Mouse (Mus musculus) forebrain, embryonic 12.5 days (tissue): ENCODE measurements at regions not wholly inside any gene's neighbourhood (a gene's known extent, or its start where the extent isn't known, plus 50 kb on each side); places are given as distances from the start of the nearest gene placed in this dataset.

Experiments used
- ATAC-seq: fragments of 200-750 bp; cut with Nextera tagmentation; 2 replicates; pipeline ENCODE4 v1.8.0; 2017; ENCODE audit warnings: moderate TSS enrichment; ENCODE audit not compliant: low FRiP score
- H3K27ac ChIP-seq: fragments of 300-500 bp; sonication (generic); 2 replicates; pipeline ENCODE4 v1.5.1; 2016; ENCODE audit warnings: mild to moderate bottlenecking
- H3K27me3 ChIP-seq: fragments of 300-500 bp; sonication (generic); 2 replicates; pipeline ENCODE4 v1.6.1; 2016; ENCODE audit warnings: mild to moderate bottlenecking
- H3K36me3 ChIP-seq: fragments of 300-500 bp; sonication (generic); replicated peaks from 2 replicates; pipeline ENCODE4 v1.6.1; 2016; ENCODE audit warnings: mild to moderate bottlenecking
- H3K4me1 ChIP-seq: fragments of 300-500 bp; sonication (generic); 2 replicates; pipeline ENCODE4 v1.6.1; 2016
- H3K4me2 ChIP-seq: fragments of 300-500 bp; sonication (generic); 2 replicates; pipeline ENCODE4 v1.6.1; 2016; ENCODE audit warnings: mild to moderate bottlenecking, moderate library complexity
- H3K4me3 ChIP-seq: fragments of 300-500 bp; sonication (generic); replicated peaks from 2 replicates; pipeline ENCODE4 v1.5.1; 2016; ENCODE audit warnings: mild to moderate bottlenecking
- H3K9ac ChIP-seq: fragments of 300-500 bp; sonication (generic); 2 replicates; pipeline ENCODE4 v1.6.1; 2016; ENCODE audit warnings: mild to moderate bottlenecking
- H3K9me3 ChIP-seq: fragments of 300-500 bp; sonication (generic); 2 replicates; pipeline ENCODE4 v1.6.1; 2016
- WGBS: fragments of 180-500 bp; shearing (Covaris S2); methylation state at CpG from one replicate; pipeline ENCODE4 v1.1.7; 2016; 5-methylcytosine and 5-hydroxymethylcytosine counted together

- Histone ChIP-seq H3K9me3 (no peaks in the 10 kb centered on the region), H3K4me1 (no peaks in the 10 kb centered on the region), H3K9ac (no peak overlapping the region), H3K27me3 (no peaks in the 10 kb centered on the region), H3K36me3 (no peaks in the 10 kb centered on the region), H3K4me3 (no peak overlapping the region), H3K27ac (no peak overlapping the region), H3K4me2 (no peak overlapping the region)
- no peak for ATAC-seq
- 76% methylated on average over 2 of the region's 2 CpGs for WGBS
Measured at GRCm38 (mm10) chr13:31405312-31405711, 150.6 kb upstream of the Foxq1 start.

DNA sequence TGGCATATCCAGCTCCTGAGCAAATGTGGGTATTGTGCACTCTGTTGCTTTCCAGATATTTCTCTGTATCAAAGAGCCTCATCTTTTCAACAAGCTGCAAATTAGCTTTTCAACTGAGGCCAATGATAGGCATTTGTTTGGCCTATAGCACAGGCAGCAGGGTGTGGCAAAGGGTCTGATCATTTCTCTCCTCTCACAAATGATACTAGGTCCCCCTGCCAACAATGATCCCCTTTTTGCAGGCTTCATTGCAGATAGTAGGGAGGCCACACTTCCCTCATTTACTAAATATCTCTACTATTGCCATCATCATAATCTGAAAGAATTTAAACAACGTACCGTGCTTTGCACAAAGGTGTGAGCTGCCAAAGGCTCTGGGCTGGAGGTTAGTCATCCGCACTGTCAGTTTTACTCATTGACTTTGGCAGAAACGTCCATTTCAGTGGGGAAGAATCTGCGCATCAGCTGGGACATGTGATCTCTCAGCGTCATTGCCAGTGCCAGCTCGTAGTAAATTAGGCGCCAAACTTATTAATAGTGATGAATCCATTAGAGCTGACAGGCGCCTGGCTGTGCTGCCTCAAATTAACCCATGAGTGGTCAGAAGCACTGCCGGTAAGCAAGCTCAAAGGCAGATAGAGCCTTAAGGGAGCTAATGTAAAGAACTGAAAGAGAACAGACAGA is 147.4 kb upstream of the Foxq1 start:
- peak; percentile 76 for ATAC-seq
- H3K4me1 ChIP-seq = no peaks in the 10 kb centered on the region
- no peak overlapping the region for H3K27ac ChIP-seq

DNA sequence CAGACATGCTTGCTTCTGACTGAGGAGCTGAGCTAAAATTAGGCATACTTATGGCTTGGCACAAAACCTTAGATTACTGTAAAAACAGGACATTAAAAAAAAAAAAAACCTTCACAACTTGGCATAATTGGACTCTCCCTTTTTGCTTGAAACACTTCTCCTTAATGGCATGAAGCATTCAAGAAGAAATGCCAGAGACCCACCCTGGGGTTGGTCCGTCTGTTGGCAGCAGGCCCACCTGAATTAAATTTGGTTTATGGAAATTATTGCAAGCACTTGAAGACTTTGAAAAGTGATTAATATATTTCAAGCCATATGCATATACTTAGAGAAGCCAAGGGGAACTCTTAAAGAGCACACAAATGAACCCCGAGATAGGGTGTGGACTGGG is 146.8 kb upstream of the Foxq1 start:
- Histone ChIP-seq H3K27ac (no peak overlapping the region), H3K4me2 (no peak overlapping the region), H3K27me3 (no peaks in the 10 kb centered on the region), H3K4me1 (no peaks in the 10 kb centered on the region), H3K9ac (no peak overlapping the region), H3K4me3 (no peak overlapping the region), H3K9me3 (no peaks in the 10 kb centered on the region), H3K36me3 (no peaks in the 10 kb centered on the region)
- ATAC-seq = no peak
- 70% methylated on average over 2 of the region's 2 CpGs for WGBS

More for the DNA sequence above, 147.4 kb upstream of the Foxq1 start:
- Histone ChIP-seq H3K36me3 (no peaks in the 10 kb centered on the region), H3K4me3 (no peak overlapping the region), H3K9me3 (no peaks in the 10 kb centered on the region), H3K4me2 (no peak overlapping the region), H3K27me3 (no peaks in the 10 kb centered on the region), H3K9ac (no peak overlapping the region)
- 52% methylated on average over 10 of the region's 10 CpGs for WGBS

- H3K4me3 ChIP-seq = no peak overlapping the region
- no peaks in the 10 kb centered on the region for H3K4me1 ChIP-seq
- H3K9me3 ChIP-seq = no peaks in the 10 kb centered on the region
- 94% methylated on average over 5 of the region's 5 CpGs for WGBS
- no peak overlapping the region for H3K9ac ChIP-seq
- H3K27ac ChIP-seq = no peak overlapping the region
- H3K4me2 ChIP-seq = no peak overlapping the region
- no peaks in the 10 kb centered on the region for H3K27me3 ChIP-seq
- no peak for ATAC-seq
- H3K36me3 ChIP-seq = no peaks in the 10 kb centered on the region
Measured at GRCm38 (mm10) chr13:31421556-31421955, 134.4 kb upstream of the Foxq1 start.

- H3K9me3 ChIP-seq = no peaks in the 10 kb centered on the region
- ATAC-seq = no peak
- no peak overlapping the region for H3K4me2 ChIP-seq
- no peak overlapping the region for H3K27ac ChIP-seq
- no peak overlapping the region for H3K4me3 ChIP-seq
- H3K9ac ChIP-seq = no peak overlapping the region
- no peaks in the 10 kb centered on the region for H3K27me3 ChIP-seq
- H3K4me1 ChIP-seq = no peaks in the 10 kb centered on the region
- WGBS = 90% methylated on average over 3 of the region's 3 CpGs
- H3K36me3 ChIP-seq = no peaks in the 10 kb centered on the region
Measured at GRCm38 (mm10) chr13:31423599-31423998, 132.3 kb upstream of the Foxq1 start.

- H3K4me1 ChIP-seq = no peaks in the 10 kb centered on the region
- H3K36me3 ChIP-seq = no peaks in the 10 kb centered on the region
- no peak overlapping the region for H3K9ac ChIP-seq
- 64% methylated on average over 7 of the region's 7 CpGs for WGBS
- no peak overlapping the region for H3K4me3 ChIP-seq
- H3K4me2 ChIP-seq = no peak overlapping the region
- H3K27ac ChIP-seq = no peak overlapping the region
- H3K27me3 ChIP-seq = no peaks in the 10 kb centered on the region
- ATAC-seq = no peak
- no peaks in the 10 kb centered on the region for H3K9me3 ChIP-seq
Measured at GRCm38 (mm10) chr13:31425825-31426500, 130.0 kb upstream of the Foxq1 start.

DNA sequence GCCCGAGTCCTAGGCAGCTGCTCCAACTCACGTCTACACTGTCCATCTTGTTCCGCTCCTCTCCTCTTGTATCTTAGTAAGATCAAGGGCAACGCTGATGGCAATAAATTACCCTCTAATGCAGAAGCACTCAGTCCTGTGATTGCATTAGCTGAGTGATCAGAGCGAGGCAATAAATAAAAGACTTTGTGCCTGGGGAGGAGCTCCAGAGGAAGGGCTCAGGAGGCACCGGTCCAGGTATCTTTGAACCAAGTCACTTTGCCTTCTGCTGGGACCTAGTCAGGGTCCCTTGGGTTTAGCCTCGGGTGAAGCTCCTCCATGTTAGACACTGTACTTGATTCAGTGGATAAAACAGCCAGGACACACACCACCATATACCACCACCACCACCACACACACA is 119.5 kb upstream of the Foxq1 start:
- Histone ChIP-seq H3K4me1 (no peaks in the 10 kb centered on the region), H3K27me3 (no peaks in the 10 kb centered on the region), H3K36me3 (no peaks in the 10 kb centered on the region), H3K9ac (no peak overlapping the region), H3K4me2 (no peak overlapping the region), H3K9me3 (no peaks in the 10 kb centered on the region), H3K27ac (no peak overlapping the region), H3K4me3 (no peak overlapping the region)
- ATAC-seq = no peak
- 93% methylated on average over 7 of the region's 7 CpGs for WGBS

DNA sequence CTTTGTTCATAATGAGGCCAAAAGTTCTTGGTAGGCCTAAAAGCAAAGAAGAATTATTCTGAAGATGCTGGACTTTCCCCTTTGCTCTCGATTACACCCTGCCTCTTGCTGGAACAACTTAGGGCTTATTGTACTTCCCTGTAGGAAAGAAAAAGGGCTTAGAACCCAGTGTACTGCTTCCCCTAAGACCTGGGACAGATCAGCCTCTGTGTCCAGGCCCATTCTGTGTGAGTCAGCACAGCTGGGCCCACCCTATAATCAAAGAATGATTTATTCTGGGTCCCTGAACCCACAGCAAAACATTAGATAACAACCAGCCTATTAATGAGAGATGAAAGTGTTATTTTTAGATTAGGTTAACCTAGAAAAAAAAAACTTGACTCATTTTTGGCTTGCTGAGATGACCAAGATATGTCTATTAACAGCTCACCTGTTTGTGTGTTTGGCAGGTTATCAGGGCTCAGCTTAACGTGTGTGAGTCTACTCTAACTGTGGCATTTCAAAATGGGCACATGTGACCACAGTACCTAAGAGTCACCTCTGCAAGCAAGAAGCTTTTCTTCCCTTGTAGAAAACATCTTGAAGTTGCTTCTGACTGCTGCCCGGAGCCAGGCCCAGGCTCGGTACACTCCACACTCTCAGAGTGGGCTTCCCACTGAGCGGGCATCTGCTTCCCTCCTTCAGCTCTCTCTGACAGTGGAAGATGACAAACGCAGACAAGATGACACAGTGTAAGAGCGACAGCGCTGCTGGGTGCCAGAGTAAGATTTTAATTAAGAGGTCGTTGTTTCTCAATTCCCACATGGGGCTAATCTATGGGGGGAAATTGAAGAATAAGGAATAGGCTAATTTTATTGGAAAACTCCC is 115.9 kb upstream of the Foxq1 start:
- Histone ChIP-seq H3K9me3 (no peaks in the 10 kb centered on the region), H3K4me2 (no peak overlapping the region), H3K27ac (no peak overlapping the region), H3K4me3 (no peak overlapping the region), H3K9ac (no peak overlapping the region), H3K36me3 (no peaks in the 10 kb centered on the region), H3K4me1 (no peaks in the 10 kb centered on the region), H3K27me3 (no peaks in the 10 kb centered on the region)
- WGBS = 68% methylated on average over 9 of the region's 9 CpGs
- no peak for ATAC-seq

- no peaks in the 10 kb centered on the region for H3K36me3 ChIP-seq
- 95% methylated on average over 2 of the region's 2 CpGs for WGBS
- no peak overlapping the region for H3K4me2 ChIP-seq
- no peaks in the 10 kb centered on the region for H3K4me1 ChIP-seq
- no peaks in the 10 kb centered on the region for H3K27me3 ChIP-seq
- H3K9ac ChIP-seq = no peak overlapping the region
- no peak overlapping the region for H3K4me3 ChIP-seq
- no peak for ATAC-seq
- no peak overlapping the region for H3K27ac ChIP-seq
- no peaks in the 10 kb centered on the region for H3K9me3 ChIP-seq
Measured at GRCm38 (mm10) chr13:31458883-31459282, 97.1 kb upstream of the Foxq1 start.

DNA sequence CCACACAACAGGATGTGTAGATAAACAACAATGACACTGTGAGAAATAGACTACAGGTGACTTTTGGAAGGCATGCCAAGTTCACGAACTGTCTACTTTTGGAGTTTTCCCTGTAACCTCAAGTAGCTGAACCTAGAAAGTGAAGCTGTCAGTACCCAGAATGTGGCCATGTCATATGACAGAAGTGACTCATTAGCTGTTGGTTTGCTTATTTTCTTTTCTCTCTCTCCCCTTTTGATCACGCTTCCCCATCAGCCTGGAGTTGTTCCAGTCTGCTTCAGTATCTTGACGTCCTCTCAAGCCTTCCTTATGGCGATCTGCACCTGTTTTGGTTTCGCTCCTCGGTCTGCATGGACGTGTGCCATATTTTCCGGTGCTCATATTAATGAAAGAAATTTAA is 90.8 kb upstream of the Foxq1 start:
- Histone ChIP-seq H3K4me3 (no peak overlapping the region), H3K27ac (no peak overlapping the region), H3K4me1 (no peaks in the 10 kb centered on the region), H3K9ac (no peak overlapping the region), H3K4me2 (no peak overlapping the region), H3K9me3 (no peaks in the 10 kb centered on the region), H3K36me3 (no peaks in the 10 kb centered on the region), H3K27me3 (no peaks in the 10 kb centered on the region)
- WGBS = 91% methylated on average over 8 of the region's 8 CpGs
- ATAC-seq = no peak

DNA sequence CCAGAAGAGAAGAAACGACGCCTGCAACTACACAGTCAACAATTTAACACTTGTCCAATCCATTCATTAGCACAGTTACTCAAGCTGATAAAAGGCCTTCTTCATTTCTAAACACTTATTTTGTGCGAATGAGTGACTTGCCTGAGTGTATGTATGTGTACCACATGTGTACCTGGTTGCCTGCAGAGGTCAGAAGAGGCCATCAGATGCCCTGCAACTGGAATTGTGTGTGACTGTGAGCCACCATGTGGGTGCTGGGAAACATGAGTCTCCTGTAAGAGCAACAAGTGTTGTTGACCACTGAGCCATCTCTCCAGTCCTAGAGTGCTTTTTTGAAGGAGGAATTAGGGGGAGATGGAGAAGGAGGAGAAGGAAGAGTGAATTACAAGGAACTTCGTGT is 90.2 kb upstream of the Foxq1 start:
- Histone ChIP-seq H3K36me3 (no peaks in the 10 kb centered on the region), H3K4me3 (no peak overlapping the region), H3K9me3 (no peaks in the 10 kb centered on the region), H3K9ac (no peak overlapping the region), H3K27ac (no peak overlapping the region), H3K27me3 (no peaks in the 10 kb centered on the region), H3K4me2 (no peak overlapping the region), H3K4me1 (no peaks in the 10 kb centered on the region)
- 77% methylated on average over 4 of the region's 4 CpGs for WGBS
- no peak for ATAC-seq

GRCm38 (mm10) chr13:31468131-31468530 is 87.8 kb upstream of the Foxq1 start:
- no peak overlapping the region for H3K9ac ChIP-seq
- H3K4me3 ChIP-seq = no peak overlapping the region
- no peaks in the 10 kb centered on the region for H3K9me3 ChIP-seq
- H3K36me3 ChIP-seq = no peaks in the 10 kb centered on the region
- no peak overlapping the region for H3K4me2 ChIP-seq
- 84% methylated on average over 3 of the region's 3 CpGs for WGBS
- H3K4me1 ChIP-seq = no peaks in the 10 kb centered on the region
- no peaks in the 10 kb centered on the region for H3K27me3 ChIP-seq
- no peak for ATAC-seq
- H3K27ac ChIP-seq = no peak overlapping the region
